Mouse (Mus musculus) heart, adult 2 months (tissue): Measurements from ENCODE around the gene Zfp119b.

Experiments
- CTCF ChIP-seq: fragments of 200-600 bp; IDR thresholded peaks from 2 replicates; pipeline ENCODE4 v1.8.1; 2022; ENCODE audit warnings: antibody characterized with exemption, mild to moderate bottlenecking, moderate library complexity
- EP300 ChIP-seq: fragments of 200-500 bp; IDR thresholded peaks from 2 replicates; pipeline ENCODE4 v1.6.1; 2011; ENCODE audit warnings: low read depth, low read length, control low read depth; ENCODE audit not compliant: insufficient read depth

DNA sequence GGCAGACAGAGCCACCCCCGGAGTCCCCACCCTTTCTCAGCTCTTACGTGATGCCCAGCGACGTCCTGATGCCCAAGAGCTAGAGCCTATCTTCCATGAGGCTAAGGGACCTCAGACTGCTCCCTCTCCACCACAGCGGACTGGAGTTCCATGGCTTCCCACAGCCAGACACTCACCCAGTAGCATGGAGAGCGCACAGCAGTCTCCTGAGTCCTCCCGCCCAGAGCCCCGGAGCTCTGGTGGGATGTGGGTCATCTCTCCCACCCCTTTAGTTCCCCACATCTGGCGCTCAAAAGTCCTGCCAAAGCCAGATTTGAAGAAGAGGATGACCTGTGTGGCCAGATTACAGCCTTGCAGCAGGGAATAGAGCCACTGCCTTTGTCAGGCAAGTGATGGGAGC is 1.3 kb upstream of the Zfp119b start:
- no peak for TF ChIP-seq CTCF
- TF ChIP-seq EP300 = no peak
